Mouse (Mus musculus): Measurements from ENCODE around the gene Fzd4. TPM values are rescaled to one million over a fixed set of nuclear protein-coding genes. Genes with fewer than 3 reads are reported as not detected.
A peak's percentile ranks its signal among the peaks of the same experiment; 100 is the strongest.

The Fzd4 gene
- polyA plus RNA-seq, 1 experiment from 2014 or later = 5.7 TPM

DNA sequence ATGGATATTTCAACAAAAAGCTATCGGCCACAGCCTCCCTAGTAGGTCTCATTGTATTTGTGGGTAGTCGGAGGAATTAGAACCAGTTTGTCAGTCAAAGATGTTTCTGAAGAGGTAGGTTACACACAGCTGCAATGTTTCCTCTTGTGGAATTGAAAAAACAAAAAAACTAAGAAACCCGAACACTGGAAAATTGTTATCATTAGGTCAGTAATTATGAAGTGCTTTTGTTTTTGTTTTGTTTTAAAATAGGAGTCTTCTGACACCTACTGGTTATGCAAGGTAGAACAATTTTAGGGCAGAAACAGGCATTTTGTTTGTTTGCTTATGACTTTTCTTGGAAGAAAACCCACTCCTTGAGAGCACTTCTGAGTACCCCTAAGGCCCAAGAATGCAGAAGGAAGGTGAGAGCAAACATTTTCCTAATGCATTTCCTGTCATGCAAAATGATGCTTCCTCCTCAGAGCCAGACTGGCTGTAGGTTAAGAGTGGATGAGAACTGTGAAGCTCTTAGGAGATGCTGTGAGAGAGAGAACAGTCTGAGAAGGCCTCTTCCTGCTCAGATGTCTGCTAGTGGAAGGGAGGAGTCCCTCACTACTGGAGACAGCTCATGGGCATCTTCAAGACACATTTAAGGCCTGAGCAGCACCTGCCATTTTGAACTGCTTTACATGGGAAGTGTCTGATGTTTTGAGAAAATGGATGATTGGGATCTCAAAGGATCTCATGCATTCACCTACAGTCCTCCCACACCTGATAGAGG lies 14.9 kb downstream of the Fzd4 start:
- Histone ChIP-seq H3K27ac (no peak overlapping the region), H3K36me3 (no peaks in the 10 kb centered on the region), H3K4me1 (peaks cover 10% of the 10 kb centered on the region)

DNA sequence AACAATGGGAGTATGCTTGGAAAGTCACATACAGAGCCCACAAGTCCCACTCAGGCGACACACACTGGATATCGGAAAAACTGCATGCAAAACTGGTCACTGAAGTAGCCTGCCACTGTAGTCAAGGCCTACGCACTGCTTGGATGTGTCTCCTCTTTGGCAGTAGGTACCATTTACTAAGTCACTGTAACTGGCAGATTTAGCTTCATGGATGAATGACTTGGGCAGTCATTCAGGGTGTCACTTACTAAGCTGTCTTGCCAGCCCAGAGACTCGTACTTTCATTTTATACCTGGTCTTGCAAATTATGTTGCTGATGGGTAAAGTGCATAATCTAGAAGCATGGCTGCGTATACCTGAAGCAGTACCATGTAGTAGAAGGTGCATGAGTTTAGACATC lies 17.1 kb downstream of the Fzd4 start:
- ATAC-seq (ENCODE audit: insufficient number of reproducible peaks, insufficient read depth, low FRiP score, low TSS enrichment, low read depth) = no peak
- Histone ChIP-seq H3K9me3 (no peaks in the 10 kb centered on the region), H3K4me1 (peaks cover 16% of the 10 kb centered on the region), H3K27ac (no peak overlapping the region), H3K9ac (no peak overlapping the region), H3K36me3 (no peaks in the 10 kb centered on the region), H3K4me3 (no peak overlapping the region), H3K27me3 (peaks cover 9% of the 10 kb centered on the region), H3K4me2 (no peak overlapping the region)
- 94% methylated on average over 5 of the region's 5 CpGs for WGBS

More for the DNA sequence above, 14.9 kb downstream of the Fzd4 start:
- WGBS = 43% methylated on average over 3 of the region's 3 CpGs
- Histone ChIP-seq H3K4me3 (no peak overlapping the region), H3K9me3 (no peaks in the 10 kb centered on the region), H3K4me2 (peak overlapping the region; percentile 30), H3K27me3 (peaks cover 6% of the 10 kb centered on the region), H3K9ac (no peak overlapping the region)
- no peak for ATAC-seq (ENCODE audit: insufficient number of reproducible peaks, insufficient read depth, low FRiP score, low TSS enrichment, low read depth)

DNA sequence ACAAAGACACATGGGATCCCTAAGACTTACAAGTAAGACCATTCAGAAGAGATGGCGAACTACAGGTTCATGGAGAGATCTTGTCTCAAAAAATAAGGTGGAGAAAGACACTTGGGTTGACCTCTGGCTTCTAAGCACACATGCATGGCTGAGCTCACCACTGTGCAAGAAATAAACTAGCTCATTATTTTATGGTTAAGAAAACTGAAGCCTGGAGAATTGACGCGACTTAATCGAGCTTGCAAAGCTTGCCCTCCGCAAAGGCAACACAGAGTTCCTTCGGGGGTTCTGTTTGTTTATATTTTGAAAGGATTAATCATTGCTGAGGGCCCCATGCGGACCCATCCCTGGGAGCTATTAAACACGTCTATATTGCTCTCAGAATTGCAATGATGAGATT lies 18.5 kb downstream of the Fzd4 start:
- 50% methylated on average over 8 of the region's 8 CpGs for WGBS
- H3K27me3 ChIP-seq = peaks cover 4% of the 10 kb centered on the region; the same call in 1 of the 2 replicates
- H3K9ac ChIP-seq = no peak overlapping the region
- no peaks in the 10 kb centered on the region for H3K36me3 ChIP-seq
- peaks cover 23% of the 10 kb centered on the region for H3K4me1 ChIP-seq
- H3K4me2 ChIP-seq = no peak overlapping the region
- no peak for ATAC-seq (ENCODE audit: insufficient number of reproducible peaks, insufficient read depth, low FRiP score, low TSS enrichment, low read depth)
- H3K27ac ChIP-seq = no peak overlapping the region
- H3K9me3 ChIP-seq = no peaks in the 10 kb centered on the region
- H3K4me3 ChIP-seq = no peak overlapping the region

DNA sequence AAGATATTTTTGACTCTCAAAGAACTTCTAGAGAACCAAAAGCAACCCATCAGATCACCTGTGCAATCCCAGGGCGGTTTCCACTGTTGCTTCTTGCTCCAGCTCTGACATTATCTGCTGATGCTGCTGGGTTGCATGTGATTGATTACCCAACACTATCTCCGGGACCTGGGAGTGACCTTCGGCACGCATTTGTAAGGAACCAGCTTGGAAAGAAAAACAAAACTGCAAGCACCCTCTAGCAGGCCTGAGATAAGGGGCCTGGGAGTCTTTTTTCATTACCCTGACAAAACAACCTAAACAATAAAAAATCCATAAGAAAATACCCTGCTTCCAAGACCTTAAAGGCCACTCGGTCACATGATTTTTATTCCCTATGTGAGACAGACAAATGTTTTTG lies 19.0 kb downstream of the Fzd4 start:
- Histone ChIP-seq H3K36me3 (no peaks in the 10 kb centered on the region), H3K27ac (no peak overlapping the region), H3K27me3 (peaks cover 4% of the 10 kb centered on the region; the same call in 1 of the 2 replicates), H3K9ac (no peak overlapping the region), H3K4me3 (no peak overlapping the region), H3K9me3 (no peaks in the 10 kb centered on the region), H3K4me2 (no peak overlapping the region), H3K4me1 (peaks cover 23% of the 10 kb centered on the region)
- no peak for ATAC-seq (ENCODE audit: insufficient number of reproducible peaks, insufficient read depth, low FRiP score, low TSS enrichment, low read depth)
- WGBS = 19% methylated on average over 5 of the region's 5 CpGs

DNA sequence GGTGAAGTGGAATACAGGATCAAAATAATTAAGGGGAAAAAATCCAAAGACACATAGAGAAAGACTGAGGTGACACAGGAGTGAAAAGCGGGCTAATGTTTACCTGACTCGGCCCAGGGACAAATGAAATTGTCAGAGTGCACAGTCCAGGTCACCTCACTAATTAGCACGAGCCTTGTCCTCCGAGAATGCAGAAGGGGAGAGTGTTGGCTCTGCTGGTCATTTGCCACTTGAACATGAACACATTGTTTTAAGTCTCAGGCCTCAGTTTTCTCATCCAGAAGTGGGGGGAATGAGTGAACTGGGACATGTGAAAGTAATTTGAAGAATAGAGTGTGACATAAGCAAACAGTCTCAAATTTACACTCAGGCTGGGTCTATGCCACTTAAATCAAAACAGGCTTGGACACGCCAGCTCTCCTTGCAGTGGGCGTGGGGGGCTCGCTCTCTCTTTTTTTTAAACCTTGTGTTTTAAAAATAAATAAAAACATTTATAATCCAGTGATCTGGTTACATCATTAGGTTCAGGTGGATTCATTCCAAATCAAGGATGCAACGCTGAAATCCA lies 19.6 kb downstream of the Fzd4 start:
- H3K4me1 ChIP-seq = peaks cover 23% of the 10 kb centered on the region
- H3K4me3 ChIP-seq = no peak overlapping the region
- no peak overlapping the region for H3K4me2 ChIP-seq
- no peak overlapping the region for H3K9ac ChIP-seq
- no peaks in the 10 kb centered on the region for H3K36me3 ChIP-seq
- H3K27ac ChIP-seq = no peak overlapping the region
- ATAC-seq (ENCODE audit: insufficient number of reproducible peaks, insufficient read depth, low FRiP score, low TSS enrichment, low read depth) = no peak
- H3K9me3 ChIP-seq = no peaks in the 10 kb centered on the region
- WGBS = 18% methylated on average over 8 of the region's 8 CpGs
- H3K27me3 ChIP-seq = peaks cover 4% of the 10 kb centered on the region; the same call in 1 of the 2 replicates

DNA sequence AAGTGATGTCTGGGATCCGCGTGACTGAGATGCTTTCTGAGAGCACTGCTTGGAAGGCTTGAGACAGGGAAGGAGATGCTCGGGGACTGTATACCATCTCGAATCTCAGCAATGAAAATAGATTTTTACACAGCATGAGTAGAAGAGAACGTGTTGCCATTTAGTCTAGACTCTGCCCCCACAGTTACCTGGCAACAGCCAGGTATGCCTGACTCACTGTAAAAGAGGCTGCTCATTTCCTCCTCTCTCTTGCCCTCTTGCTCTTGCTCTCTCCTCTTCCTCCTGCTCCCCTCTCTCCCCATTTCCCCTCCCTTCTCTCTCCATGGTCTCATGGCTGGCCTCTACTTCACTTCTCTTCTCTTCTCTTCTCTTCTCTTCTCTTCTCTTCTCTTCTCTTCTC lies 20.5 kb downstream of the Fzd4 start:
- ATAC-seq (ENCODE audit: insufficient number of reproducible peaks, insufficient read depth, low FRiP score, low TSS enrichment, low read depth) = no peak
- peaks cover 23% of the 10 kb centered on the region for H3K4me1 ChIP-seq
- H3K4me2 ChIP-seq = no peak overlapping the region
- H3K27me3 ChIP-seq = peaks cover 4% of the 10 kb centered on the region; the same call in 1 of the 2 replicates
- no peak overlapping the region for H3K9ac ChIP-seq
- H3K27ac ChIP-seq = no peak overlapping the region
- H3K36me3 ChIP-seq = no peaks in the 10 kb centered on the region
- H3K4me3 ChIP-seq = no peak overlapping the region
- no peaks in the 10 kb centered on the region for H3K9me3 ChIP-seq
- WGBS = 78% methylated on average over 5 of the region's 5 CpGs

DNA sequence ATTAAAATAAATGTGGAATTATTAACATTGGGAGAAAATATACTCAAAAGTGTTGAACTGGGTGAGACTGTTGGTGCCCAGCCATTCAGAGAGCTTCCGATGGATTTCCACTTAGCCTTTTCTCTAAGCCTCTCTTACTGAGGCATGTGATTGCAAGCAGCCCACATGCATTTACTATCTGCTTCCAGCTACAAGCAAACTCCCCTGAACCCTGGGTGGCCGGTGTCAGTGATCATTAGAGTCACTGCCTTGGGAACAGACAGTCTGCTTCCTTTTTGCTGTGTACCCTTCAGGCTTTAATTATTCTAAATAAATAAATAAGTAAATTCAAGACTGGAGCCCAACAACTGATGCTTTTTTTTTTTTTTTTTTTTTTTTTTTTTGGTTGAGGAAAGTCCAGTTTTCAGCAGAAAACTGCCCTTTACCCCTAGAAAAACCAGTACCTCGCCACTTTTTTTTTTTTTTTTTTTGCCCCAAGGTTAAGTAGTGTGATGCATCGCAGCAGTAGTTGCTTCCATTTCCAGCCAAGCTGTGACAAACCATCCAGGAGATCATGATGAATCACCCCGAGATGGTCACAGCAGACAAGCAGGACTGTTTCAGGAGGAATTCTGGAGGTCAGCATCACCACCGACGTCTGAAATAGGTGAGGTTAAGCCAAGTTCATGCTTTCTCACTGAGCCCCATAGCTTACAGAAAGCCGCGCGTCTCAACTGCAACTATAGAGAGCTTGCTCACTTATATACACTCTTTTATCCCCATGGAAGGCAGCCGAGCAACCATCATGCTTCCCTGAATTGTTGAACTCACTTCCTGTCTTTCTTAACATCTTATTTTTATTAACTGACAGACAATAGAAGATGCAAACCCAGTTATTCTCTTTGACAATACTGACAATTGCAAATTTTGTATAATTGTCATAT lies 21.9 kb downstream of the Fzd4 start:
- Histone ChIP-seq H3K9ac (no peak overlapping the region), H3K4me2 (no peak overlapping the region), H3K4me1 (peaks cover 23% of the 10 kb centered on the region), H3K27me3 (peaks cover 4% of the 10 kb centered on the region; the same call in 1 of the 2 replicates), H3K27ac (no peak overlapping the region), H3K4me3 (no peak overlapping the region), H3K9me3 (no peaks in the 10 kb centered on the region), H3K36me3 (no peaks in the 10 kb centered on the region)
- ATAC-seq (ENCODE audit: insufficient number of reproducible peaks, insufficient read depth, low FRiP score, low TSS enrichment, low read depth) = no peak
- WGBS = 26% methylated on average over 11 of the region's 11 CpGs

DNA sequence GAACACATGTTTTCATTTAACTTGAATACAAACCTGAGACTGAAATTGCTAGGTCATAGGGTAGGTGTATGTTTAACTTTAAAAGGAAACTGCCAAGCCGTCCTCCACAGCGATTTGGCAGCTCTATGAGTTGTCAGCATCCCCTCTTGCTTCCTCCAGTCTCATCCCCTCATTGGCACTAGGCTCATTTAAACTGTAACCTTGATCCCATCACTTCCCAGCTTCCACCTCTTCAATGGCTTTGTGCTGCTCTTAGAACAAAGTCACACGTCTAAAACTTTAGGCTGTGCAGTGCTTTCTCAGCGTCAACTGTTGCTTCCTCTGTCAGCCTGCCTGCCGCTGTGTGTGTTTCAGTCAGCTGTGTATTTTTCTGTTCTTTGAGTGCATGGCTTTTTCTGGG lies 22.9 kb downstream of the Fzd4 start:
- H3K4me1 ChIP-seq = peaks cover 23% of the 10 kb centered on the region
- WGBS = 25% methylated on average over 5 of the region's 5 CpGs
- peaks cover 4% of the 10 kb centered on the region; the same call in 1 of the 2 replicates for H3K27me3 ChIP-seq
- no peaks in the 10 kb centered on the region for H3K36me3 ChIP-seq
- H3K4me3 ChIP-seq = no peak overlapping the region
- H3K9me3 ChIP-seq = no peaks in the 10 kb centered on the region
- no peak for ATAC-seq (ENCODE audit: insufficient number of reproducible peaks, insufficient read depth, low FRiP score, low TSS enrichment, low read depth)
- no peak overlapping the region for H3K27ac ChIP-seq
- no peak overlapping the region for H3K9ac ChIP-seq
- H3K4me2 ChIP-seq = no peak overlapping the region

DNA sequence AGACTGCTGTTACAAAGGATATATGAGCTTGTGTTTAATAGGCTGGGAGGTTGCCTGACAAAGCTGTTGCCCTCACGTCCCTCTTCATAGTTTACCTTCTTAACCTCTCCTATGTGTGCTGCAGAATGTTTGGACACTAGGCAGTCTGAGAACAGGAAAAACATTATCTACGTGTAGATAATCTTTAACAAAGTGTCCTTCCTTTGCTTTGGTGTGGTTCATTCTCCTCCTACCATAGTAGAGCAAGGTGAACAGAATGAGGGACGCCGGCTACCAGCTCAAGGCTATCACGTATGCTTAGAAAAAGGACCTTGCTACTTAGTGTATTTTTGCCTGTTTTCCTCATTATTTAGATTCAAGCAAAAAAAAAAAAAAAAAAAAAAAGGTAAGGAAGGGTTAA lies 24.6 kb downstream of the Fzd4 start:
- Histone ChIP-seq H3K27ac (no peak overlapping the region), H3K4me3 (no peak overlapping the region), H3K9me3 (no peaks in the 10 kb centered on the region), H3K27me3 (peaks cover 4% of the 10 kb centered on the region; the same call in 1 of the 2 replicates), H3K9ac (no peak overlapping the region), H3K4me1 (peaks cover 30% of the 10 kb centered on the region), H3K4me2 (no peak overlapping the region), H3K36me3 (no peaks in the 10 kb centered on the region)
- WGBS = 82% methylated on average over 5 of the region's 5 CpGs
- no peak for ATAC-seq (ENCODE audit: insufficient number of reproducible peaks, insufficient read depth, low FRiP score, low TSS enrichment, low read depth)

DNA sequence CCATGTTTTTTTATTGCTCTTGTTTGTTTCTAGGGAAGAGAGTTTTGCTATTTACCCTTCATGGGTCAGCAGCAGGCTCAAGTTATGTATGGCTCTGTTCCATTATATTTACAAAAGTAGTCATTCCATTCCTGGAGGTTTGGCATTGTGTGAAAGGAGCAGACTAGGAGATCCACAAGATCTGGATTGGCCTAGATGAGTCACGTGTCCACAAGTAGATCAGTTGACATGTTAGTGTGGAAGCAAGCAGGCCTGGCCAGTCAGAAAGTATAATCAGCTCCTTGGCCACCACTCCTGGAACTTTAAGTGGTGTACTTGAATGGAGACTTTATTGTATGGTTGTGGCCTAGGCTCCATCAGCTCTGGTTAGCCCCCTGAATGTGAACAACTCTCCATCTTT lies 25.2 kb downstream of the Fzd4 start:
- Histone ChIP-seq H3K9ac (no peak overlapping the region), H3K4me1 (peaks cover 30% of the 10 kb centered on the region), H3K27me3 (peaks cover 2% of the 10 kb centered on the region; the same call in 1 of the 2 replicates), H3K9me3 (no peaks in the 10 kb centered on the region), H3K27ac (no peak overlapping the region), H3K36me3 (no peaks in the 10 kb centered on the region), H3K4me3 (no peak overlapping the region), H3K4me2 (no peak overlapping the region)
- no peak for ATAC-seq (ENCODE audit: insufficient number of reproducible peaks, insufficient read depth, low FRiP score, low TSS enrichment, low read depth)
- WGBS = 83% methylated on average over 1 of the region's 1 CpGs

DNA sequence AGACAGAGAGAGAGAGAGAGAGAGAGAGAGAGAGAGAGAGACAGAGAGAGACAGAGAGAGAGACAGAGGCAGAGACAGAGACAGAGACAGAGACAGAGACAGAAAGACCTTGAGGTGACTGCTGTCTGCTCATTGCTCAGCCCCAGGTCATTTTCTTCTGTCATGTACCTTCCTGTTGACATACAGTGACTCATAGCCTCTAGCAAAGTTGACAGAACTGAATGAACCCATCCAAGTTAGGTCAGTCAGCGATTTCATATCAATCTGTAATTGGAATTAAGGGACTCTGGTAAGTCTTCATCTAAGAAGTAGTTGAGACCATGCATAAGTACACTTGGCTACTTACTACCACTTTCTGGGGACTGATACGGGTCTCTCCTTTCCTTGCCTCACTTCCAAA lies 27.0 kb downstream of the Fzd4 start:
- no peak overlapping the region for H3K4me2 ChIP-seq
- H3K4me1 ChIP-seq = peaks cover 24% of the 10 kb centered on the region
- H3K27me3 ChIP-seq = no peaks in the 10 kb centered on the region
- no peaks in the 10 kb centered on the region for H3K36me3 ChIP-seq
- H3K9me3 ChIP-seq = no peaks in the 10 kb centered on the region
- no peak overlapping the region for H3K4me3 ChIP-seq
- WGBS = 72% methylated on average over 2 of the region's 2 CpGs
- H3K9ac ChIP-seq = no peak overlapping the region
- H3K27ac ChIP-seq = no peak overlapping the region
- ATAC-seq (ENCODE audit: insufficient number of reproducible peaks, insufficient read depth, low FRiP score, low TSS enrichment, low read depth) = no peak
